Mouse (Mus musculus): ENCODE results near the gene Cabp4.

Cabp4 gene

DNA sequence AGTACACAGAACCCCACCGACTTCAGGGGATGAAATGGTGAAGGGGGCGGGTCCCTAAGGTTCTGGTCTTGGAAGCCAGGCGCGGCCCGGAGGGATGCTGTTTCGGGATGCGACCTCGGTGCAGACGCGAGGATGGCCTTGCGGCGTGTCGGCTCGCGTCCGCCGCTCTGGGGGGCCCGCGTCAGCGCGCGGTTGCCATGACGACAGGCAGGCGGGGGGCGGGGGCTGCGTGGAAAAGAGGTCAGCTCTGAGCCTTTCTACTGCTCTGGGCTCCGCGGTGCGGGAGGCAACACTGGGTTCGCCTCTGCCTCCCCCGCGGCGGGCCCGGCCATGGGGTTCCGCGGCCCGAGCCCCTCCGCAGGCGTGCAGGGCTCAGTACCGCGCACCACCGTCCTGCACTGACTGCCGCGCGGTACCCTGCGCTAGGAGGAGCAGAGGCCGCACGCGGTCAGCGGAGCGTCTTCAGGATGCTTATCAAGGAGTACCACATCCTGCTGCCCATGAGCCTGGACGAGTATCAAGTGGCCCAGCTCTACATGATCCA lies 43.0 kb downstream of the Cabp4 start:
- DNase-seq: peak; percentile 87 to 88

DNA sequence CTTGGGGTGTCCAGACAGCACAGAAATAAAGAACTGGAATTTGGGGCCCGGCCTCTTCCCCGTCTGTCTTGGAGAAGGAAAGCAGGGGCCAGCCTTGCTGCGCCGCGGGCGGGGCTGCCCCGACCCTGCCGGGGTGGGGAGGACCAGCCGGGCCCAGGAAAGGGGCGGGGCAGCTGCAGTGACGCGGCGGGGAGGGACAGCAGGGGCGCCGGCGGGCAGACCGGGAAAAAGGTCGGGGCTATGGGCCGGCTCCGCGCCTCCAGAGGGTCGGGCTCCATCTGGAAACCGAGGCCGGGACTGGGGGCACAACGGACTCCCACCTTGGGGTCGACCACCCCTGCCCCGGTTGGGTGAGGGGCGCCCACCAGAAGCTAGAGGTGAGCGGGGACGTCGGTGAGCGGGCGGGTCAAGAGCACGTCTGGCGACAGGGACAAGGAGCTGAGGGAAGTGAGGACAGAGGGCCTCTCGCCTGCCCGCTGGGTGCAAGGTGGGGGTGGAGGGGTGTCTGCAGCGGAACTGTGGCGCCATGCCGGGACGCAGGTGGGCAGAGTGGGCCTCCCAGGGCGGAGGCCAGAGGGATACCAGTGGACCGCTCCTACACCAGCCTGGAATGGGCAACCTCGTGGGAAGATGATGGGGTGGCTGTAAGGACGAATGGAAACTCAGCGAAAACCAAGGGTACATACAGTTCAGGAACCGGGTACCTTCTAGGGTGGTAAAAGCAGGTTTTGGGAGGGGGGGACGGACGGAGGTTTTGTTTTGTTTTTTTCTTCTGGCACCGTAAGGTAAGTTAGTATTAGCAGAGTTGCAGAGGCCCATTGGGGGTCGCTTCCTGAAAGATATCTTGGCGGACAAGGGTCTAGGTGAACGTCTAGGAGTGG lies 43.8 kb downstream of the Cabp4 start, which contains the start of gene Pitpnm1:
Gene Pitpnm1 (plus strand): TSS at position 162 of the 881 bp plus-strand sequence.
- peak; percentile 61 to 73 for DNase-seq

DNA sequence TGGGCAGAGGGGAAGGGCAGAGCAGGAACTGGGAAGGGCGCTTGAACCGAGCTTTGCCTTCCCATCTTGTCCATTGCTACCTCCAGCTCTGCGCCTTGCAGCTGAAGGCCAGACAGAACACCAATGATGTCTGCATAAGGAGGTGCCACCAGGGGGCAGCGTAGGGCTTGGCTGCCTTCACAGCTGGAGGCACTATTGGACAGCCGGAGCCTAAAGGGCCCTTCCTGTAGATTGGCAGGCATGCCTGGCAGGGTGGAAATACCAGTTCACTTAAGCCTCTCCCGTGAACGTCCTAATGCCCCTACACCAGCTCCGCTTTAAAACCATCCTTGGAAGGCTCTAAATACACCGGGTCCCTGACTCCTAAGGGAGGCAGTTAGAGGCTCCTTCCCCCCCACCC lies 44.8 kb downstream of the Cabp4 start:
- DNase-seq: peak; percentile 93 to 94

DNA sequence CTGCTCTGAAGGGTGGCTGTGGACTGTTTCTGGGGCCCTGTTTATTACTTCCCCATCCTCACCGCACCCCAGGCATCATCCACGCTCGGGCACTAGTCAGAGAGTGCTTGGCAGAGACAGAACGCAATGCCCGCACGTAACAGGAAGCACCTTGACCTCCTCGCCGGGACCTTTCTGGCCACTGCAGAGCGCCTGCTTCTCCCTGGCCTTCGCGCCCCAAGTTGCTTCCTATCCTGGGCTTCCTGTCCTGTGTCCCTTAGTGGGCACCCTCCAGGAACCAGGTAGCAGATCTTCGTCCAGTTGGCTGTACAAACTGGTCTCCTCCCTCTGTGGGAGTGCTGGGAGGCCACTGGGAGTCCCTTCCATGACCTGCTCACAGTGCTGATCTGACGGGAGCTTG lies 45.4 kb downstream of the Cabp4 start:
- DNase-seq: no peak

DNA sequence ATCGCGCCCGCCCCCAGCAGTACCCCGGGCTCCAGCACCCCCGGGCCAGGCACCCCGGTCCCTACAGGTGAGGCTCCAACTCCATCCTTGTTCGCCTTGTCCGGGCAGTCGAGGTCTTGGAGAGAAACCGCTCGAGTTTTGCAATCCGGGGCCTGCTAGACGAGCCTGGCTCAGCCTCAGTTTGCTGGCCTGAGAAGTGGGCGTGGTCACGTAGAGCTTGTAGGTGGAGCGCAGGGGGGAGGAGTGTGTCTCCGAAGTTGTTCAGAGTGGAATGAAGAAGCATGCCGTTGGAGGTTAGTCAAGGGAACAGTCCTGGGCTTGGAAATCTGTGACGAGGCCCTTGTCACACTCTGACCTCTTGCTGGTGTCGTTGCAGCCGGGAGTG lies 46.4 kb downstream of the Cabp4 start:
- no peak for DNase-seq

DNA sequence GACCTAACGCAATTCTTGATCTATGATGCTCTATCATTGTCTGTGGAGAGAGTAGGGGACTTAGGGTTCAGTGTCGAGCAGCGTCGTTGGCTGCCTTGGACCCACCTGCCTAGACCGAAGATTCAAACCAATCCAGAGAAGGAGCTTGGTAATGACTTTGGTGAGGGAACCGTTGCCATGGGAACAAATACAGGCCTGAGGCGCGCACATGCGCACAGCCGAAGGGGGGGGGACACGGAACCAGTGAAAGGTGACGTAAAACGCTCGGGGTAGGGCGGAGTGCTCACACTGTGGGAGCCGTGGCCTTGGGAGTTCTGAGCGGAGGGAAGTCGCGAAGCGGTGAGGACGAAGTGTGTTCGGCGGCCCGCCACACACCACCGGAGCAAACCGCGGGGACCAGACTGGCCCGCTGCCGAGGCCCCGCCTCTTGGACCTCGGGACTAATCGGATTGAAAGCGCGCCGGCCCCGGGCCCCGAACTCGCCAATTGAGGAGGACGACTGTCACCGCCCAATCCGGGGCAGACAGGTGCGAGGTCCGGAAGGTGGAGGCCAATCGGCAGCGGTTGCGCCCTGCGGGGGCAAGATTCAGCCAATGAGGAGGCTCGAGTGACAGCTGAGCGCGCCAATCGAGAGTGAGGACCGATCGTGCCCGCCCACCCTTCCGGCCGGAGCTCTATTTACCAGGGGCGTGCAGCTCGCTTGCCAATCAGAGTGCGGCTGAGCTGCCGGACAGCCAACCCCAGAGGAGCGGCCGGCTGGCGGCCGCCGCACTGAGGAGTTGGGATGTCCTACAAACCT lies 47.0 kb downstream of the Cabp4 start, which contains the start of gene Cdk2ap2:
Gene Cdk2ap2 (plus strand): TSS at position 541 of the 799 bp plus-strand sequence.
- peak; percentile 100 for DNase-seq

DNA sequence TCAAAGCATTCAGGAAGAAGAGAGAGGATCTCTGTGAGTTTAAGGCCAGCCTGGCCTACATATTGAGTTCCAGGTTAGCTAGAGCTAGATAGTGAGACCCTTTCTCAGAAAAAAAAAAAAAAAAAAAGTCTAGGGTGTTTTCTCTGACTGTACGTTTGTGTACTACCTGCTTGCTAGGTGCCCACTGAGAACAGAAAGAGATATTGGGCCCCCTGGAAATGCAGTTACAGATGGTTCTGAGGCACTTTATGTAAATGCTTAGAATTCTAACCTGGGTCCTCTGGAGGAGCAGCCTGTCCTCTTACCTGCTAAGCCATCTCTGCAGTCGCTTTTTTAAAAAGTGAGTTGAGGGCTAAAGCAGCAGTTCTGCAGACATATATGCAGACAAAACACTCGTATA lies 48.0 kb downstream of the Cabp4 start:
- DNase-seq: no peak

DNA sequence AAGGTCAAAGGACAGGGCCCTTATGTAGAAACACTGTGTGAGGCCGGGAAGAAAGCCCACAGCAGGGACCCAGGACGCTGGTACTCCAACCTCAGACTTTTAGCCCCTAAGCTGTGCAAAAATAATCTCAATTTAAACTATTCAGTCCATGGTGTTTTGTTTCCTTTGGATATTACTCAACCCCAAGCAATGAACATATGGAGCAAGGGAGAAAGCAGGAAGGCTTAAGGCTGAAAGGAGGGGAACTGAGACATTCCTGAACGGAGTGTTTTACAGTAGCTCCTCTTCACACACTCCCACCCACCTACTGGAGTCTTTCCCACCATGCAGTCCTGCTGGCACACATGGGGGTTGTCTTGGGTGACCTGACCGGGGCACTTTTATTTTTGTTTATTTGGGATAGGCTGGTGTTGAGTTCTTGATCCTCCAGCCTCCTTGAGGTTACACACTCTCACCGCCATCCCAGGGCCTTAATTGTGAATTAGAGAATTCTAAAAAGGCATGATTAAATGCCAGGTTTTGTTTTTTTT lies 49.0 kb downstream of the Cabp4 start:
- DNase-seq: no peak

DNA sequence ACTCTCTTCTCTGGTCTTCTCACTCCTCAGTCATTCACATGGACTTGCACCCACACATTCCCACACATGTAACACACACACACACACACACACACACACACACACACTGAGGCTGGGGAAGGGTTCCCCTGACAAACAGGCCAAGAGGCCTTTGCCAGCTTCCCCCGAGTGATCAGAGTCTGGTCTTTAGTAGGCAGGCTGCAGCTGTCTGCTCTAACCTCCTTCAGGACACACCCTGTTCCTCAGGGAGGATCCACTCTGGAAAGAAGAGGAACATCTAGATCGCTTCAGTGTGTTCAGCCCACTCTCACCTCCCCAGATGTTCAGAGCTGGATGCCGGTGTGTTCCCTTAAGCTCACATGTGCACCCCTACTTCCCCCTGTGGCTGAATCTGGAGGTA lies 49.5 kb downstream of the Cabp4 start:
- DNase-seq: no peak

DNA sequence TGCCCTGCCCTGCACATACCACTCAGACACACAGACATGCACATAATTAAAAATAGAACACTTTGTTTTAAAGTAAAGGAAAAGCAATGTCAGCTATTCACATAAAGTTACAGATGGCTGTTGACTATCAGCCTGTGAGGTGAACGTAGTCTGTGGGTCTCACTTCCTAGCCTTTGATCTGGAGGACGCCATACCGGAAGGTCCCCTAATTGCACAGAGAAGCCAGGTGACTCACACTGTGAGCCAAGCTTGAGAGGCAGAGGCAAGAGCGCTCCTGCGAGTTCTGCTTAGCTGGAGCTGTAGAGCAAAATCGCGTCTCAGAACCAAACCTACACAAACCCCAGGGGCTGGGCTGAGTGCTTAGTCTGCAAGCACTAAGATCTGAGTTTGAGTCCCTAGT lies 50.1 kb downstream of the Cabp4 start:
- DNase-seq: no peak

DNA sequence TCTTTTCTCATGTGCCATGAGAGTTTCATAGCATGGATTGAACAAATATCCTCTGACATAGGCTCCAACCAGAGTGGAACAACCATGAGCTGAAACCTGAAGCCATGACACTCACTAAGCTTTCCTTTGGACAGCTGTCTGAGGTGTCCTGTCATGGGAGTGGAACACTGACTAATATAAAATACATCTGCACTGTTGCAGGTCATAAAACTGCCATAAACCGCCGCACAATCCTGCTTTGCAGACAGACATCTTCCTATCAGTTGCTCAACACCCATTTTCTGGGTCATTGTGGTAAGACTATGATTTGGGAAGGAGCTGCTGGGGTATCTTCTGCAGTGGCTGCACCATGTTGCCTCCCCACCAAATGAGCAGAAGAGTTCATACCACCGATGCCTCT lies 51.1 kb downstream of the Cabp4 start:
- no peak for DNase-seq

DNA sequence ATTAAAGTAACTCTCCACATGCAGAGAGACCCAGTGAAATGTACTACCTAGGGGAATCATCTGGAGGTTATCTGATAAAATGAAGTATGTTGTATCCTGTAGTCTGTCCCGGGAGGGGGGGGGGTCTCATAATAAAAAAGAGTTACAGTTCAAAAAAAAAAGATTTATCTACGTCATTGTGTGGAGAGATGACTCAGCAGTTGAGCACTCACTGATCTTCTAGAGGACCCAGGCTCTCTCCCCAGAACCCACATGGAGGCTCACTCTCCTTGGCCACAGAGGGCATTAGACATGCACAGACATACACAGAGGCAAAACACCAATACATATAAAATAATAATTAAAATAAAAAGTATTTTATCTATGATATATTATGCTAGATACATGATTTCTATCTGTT lies 52.5 kb downstream of the Cabp4 start:
- DNase-seq: no peak

DNA sequence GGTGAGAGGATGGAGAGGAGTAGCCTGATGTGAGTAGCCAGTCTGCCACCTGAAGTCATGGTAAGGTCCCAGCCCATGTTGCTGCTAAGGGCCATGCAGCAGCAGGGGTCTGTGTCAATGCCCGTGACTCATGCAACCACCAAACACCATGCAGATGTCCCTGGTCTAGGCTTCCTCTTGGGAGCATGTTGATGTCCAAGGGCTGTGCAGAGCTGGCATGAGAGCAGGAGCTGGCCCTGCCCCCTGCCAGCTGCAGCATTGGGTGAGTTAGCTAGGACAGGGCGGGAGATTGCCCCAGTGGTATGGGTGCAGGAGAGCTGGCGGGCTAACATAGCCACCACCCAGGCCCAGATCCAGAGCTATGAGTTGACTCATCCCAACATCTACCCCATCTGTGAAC lies 53.4 kb downstream of the Cabp4 start:
- DNase-seq: no peak

DNA sequence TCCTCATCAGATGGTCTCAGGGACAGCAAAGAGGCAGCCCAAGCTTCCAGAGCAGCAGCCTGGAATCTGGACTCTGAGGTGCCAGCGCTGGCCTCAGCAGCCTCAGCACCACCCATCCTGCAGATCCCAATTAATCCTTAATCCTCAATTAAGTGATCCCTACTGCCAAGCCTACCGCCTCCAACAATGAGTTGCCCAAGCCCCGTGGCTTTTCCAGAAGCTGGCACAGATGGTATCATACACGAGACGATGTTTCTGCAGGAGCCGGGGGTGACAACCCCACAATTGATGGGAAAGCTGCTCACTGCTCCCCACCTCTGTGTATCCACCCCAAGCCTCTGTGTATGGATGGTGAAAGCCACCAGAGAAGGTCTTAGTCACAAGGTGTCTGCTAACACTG lies 54.7 kb downstream of the Cabp4 start:
- DNase-seq: peak in 1 of 2 experiments; percentile 20

DNA sequence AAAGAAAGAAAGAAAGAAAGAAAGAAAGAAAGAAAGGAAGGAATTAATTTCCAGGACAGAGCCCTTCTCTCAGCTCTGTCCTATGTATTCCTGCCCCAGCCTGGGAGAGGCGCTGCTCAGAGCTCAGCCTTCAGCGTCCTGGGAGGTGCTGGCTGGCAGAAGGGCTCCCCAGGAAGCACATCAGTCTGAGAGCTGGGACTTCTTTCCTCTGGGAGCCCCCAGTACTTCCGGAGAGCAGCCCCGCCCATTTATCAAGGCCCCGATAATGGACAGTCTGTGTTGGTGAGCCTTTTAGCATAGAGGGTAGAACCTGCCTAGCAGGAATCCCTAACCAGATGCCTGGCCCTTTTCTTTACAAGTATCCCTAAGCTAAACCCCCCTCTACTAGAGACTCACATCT lies 55.7 kb downstream of the Cabp4 start:
- DNase-seq: no peak

DNA sequence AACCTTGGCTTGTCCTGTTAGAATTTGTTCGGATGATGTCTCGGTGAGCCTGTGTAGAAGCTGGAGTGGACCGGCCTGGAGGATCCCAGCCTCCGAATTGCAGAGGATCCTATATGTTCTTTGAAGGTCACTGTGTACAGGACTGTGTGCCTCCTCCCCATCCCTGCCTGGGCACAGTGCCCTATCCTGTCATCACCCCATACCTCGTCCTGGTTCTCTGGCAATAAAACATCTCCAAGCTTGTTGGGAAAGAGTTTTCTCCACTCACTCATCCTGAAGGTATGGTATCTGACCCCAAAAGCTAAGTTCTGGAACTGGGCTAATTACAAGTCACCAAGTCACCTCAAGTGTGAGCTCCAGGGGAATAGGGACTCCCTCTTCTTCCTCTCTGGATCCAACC lies 56.7 kb downstream of the Cabp4 start:
- no peak for DNase-seq

DNA sequence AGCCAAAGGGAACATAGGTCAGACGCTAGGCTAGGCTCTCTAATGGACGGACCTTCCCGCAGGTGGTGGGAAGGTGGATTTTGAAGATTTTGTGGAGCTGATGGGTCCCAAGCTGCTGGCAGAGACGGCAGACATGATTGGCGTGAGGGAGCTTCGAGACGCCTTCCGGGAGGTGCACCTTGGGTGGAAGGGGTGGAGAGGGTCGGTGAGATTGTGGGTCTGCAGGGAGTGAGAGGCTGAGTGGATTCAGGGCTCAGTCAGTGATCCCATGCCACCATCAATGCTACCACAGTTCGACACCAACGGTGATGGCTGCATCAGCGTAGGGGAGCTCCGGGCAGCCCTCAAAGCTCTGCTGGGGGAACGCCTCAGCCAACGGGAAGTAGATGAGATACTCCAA lies 57.7 kb downstream of the Cabp4 start:
- no peak for DNase-seq
